Mouse (Mus musculus) heart, adult 2 months (tissue): ENCODE measurements around the gene Mea1.

Experiments
- CTCF ChIP-seq: fragments of 200-600 bp; IDR thresholded peaks from 2 replicates; pipeline ENCODE4 v1.8.1; 2022; ENCODE audit warnings: antibody characterized with exemption, mild to moderate bottlenecking, moderate library complexity
- EP300 ChIP-seq: fragments of 200-500 bp; IDR thresholded peaks from 2 replicates; pipeline ENCODE4 v1.6.1; 2011; ENCODE audit warnings: low read depth, low read length, control low read depth; ENCODE audit not compliant: insufficient read depth
- POLR2A ChIP-seq: fragments of 200-500 bp; IDR thresholded peaks from 2 replicates; pipeline ENCODE4 v1.6.1; 2011; ENCODE audit warnings: mild to moderate bottlenecking, low read depth, low read length, control low read depth; ENCODE audit not compliant: insufficient read depth

GRCm38 (mm10) chr17:46645561-46646321 lies 32.9 kb upstream of the Mea1 start, which contains the start of the genes Klc4 and Mrpl2:
- TF ChIP-seq CTCF (no peak), EP300 (peak; percentile 69; the same call in 1 of the 2 replicates), POLR2A (peak; percentile 84)
